Mouse (Mus musculus) cortical plate, adult 2 months (tissue): ENCODE results near the gene Lpp. TPM values are rescaled to one million over a fixed set of nuclear protein-coding genes. Genes with fewer than 3 reads are reported as not detected.
"Not testable (repeated sequence)": the region's sequence is repeated elsewhere in the genome, so short reads cannot be mapped to it uniquely, and the experiment has no call there.

Experiments used
- H3K27ac ChIP-seq: fragments of 200-500 bp; 2 replicates; pipeline ENCODE4 v1.5.1; 2012; ENCODE audit warnings: low read length, control low read depth, inconsistent platforms; ENCODE audit not compliant: insufficient read depth
- H3K4me1 ChIP-seq: fragments of 200-500 bp; 2 replicates; pipeline ENCODE4 v1.6.1; 2011; ENCODE audit warnings: low read length; ENCODE audit not compliant: control insufficient read depth, insufficient read depth
- H3K4me3 ChIP-seq: fragments of 200-500 bp; 2 replicates; pipeline ENCODE4 v1.5.1; 2011; ENCODE audit warnings: mild to moderate bottlenecking, low read length, control low read depth; ENCODE audit not compliant: insufficient read depth
- CTCF ChIP-seq: fragments of 200-500 bp; IDR thresholded peaks from 2 replicates; pipeline ENCODE4 v1.5.1; 2011; ENCODE audit warnings: mild to moderate bottlenecking, control low read depth, low read length; ENCODE audit not compliant: insufficient read depth; ENCODE audit errors: extremely low read depth
- POLR2A ChIP-seq: fragments of 200-500 bp; IDR thresholded peaks from 2 replicates; pipeline ENCODE4 v1.6.1; 2011; ENCODE audit warnings: mild to moderate bottlenecking, low read length, control low read depth; ENCODE audit not compliant: insufficient read depth; ENCODE audit errors: extremely low read depth
- polyA plus RNA-seq: library from polyadenylated mRNA; depleted of rRNA; stranded (reverse); fragments of >200 nt; gene quantifications from 2 replicates; pipeline ENCODE4 v1.2.3, GENCODE M21; 2012

Lpp gene
- polyA plus RNA-seq, 1 experiment: 2.5 TPM

- H3K4me3 ChIP-seq: no peak overlapping the region
- peaks cover 4% of the 10 kb centered on the region for H3K4me1 ChIP-seq
- H3K27ac ChIP-seq: no peak overlapping the region
- TF ChIP-seq POLR2A (no peak), CTCF (no peak)
Measured at GRCm38 (mm10) chr16:25010980-25011877, 617.9 kb downstream of the Lpp start.

- no peak for TF ChIP-seq POLR2A
- no peak for TF ChIP-seq CTCF
- H3K4me3 ChIP-seq: no peak overlapping the region
- H3K27ac ChIP-seq: no peak overlapping the region
- H3K4me1 ChIP-seq: peaks cover 8% of the 10 kb centered on the region
Measured at GRCm38 (mm10) chr16:25012938-25013337, 619.6 kb downstream of the Lpp start.

- H3K27ac ChIP-seq: no peak overlapping the region
- TF ChIP-seq POLR2A (no peak), CTCF (no peak)
- peaks cover 9% of the 10 kb centered on the region for H3K4me1 ChIP-seq
- H3K4me3 ChIP-seq: no peak overlapping the region
Measured at GRCm38 (mm10) chr16:25016261-25016836, 623.0 kb downstream of the Lpp start.

- Histone ChIP-seq H3K4me1 (peaks cover 7% of the 10 kb centered on the region), H3K27ac (no peak overlapping the region), H3K4me3 (no peak overlapping the region)
- TF ChIP-seq CTCF (no peak), POLR2A (no peak)
Measured at GRCm38 (mm10) chr16:25017046-25017445, 623.7 kb downstream of the Lpp start.

- not testable (repeated sequence) for H3K4me1 ChIP-seq, H3K4me3 ChIP-seq
Measured at GRCm38 (mm10) chr16:25021743-25022359, 628.5 kb downstream of the Lpp start.

GRCm38 (mm10) chr16:25024591-25024990 lies 631.3 kb downstream of the Lpp start:
- no peak overlapping the region for H3K27ac ChIP-seq
- H3K4me3 ChIP-seq: no peak overlapping the region
- H3K4me1 ChIP-seq: no peaks in the 10 kb centered on the region
- TF ChIP-seq CTCF: no peak
- TF ChIP-seq POLR2A: no peak

More at GRCm38 (mm10) chr16:25021743-25022359, 628.5 kb downstream of the Lpp start:
- not testable (repeated sequence) for H3K27ac ChIP-seq

GRCm38 (mm10) chr16:25026191-25026590 lies 632.9 kb downstream of the Lpp start:
- Histone ChIP-seq H3K4me1 (no peaks in the 10 kb centered on the region), H3K4me3 (no peak overlapping the region), H3K27ac (no peak overlapping the region)
- TF ChIP-seq CTCF (no peak), POLR2A (no peak)

GRCm38 (mm10) chr16:25029548-25029947 lies 636.2 kb downstream of the Lpp start:
- no peak overlapping the region for H3K27ac ChIP-seq
- TF ChIP-seq CTCF (no peak), POLR2A (no peak)
- no peaks in the 10 kb centered on the region for H3K4me1 ChIP-seq
- no peak overlapping the region for H3K4me3 ChIP-seq

- TF ChIP-seq POLR2A (no peak), CTCF (no peak)
- Histone ChIP-seq H3K27ac (no peak overlapping the region), H3K4me1 (peaks cover 2% of the 10 kb centered on the region), H3K4me3 (no peak overlapping the region)
Measured at GRCm38 (mm10) chr16:25037361-25037760, 644.1 kb downstream of the Lpp start.

- TF ChIP-seq CTCF: no peak
- no peak for TF ChIP-seq POLR2A
- Histone ChIP-seq H3K4me1 (peaks cover 2% of the 10 kb centered on the region), H3K4me3 (no peak overlapping the region), H3K27ac (no peak overlapping the region)
Measured at GRCm38 (mm10) chr16:25038529-25038928, 645.2 kb downstream of the Lpp start.
